Mouse (Mus musculus): Measurements from ENCODE around the gene Shf.

DNA sequence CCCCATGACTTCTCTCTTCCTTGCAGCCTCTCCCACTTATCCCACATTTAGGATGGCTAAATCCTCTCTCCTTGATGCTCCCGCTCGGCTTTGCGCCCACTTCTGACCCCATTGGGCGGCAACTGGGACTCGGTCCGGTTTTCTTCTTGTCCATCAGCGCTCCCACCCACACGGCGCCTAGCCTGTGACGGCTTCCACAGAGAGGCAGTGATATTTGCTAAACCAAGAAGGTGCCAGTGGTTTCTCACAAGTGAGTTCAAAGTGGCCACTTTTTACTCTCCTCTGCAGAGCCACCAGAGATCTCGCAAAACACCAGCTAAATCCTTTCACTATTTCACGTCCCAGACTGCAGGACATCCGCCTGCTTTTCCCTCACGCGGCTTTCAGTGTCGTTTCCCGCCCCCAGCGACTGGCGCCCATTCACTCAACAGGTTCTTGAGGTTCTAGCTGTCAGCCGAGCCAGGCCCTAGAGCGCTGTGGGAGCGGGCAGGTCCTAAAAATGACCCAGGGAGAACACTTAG lies 7.1 kb upstream of the Shf start:
- TF ChIP-seq EP300 (IDR thresholded peaks at IDR 0.05; ENCODE audit: insufficient read depth, low read depth, low read length), result no peak
- no peak for TF ChIP-seq CTCF (IDR thresholded peaks at IDR 0.05; ENCODE audit: low read depth, low read length)
